Mouse (Mus musculus): Measurements from ENCODE around the gene Stx12.

DNA sequence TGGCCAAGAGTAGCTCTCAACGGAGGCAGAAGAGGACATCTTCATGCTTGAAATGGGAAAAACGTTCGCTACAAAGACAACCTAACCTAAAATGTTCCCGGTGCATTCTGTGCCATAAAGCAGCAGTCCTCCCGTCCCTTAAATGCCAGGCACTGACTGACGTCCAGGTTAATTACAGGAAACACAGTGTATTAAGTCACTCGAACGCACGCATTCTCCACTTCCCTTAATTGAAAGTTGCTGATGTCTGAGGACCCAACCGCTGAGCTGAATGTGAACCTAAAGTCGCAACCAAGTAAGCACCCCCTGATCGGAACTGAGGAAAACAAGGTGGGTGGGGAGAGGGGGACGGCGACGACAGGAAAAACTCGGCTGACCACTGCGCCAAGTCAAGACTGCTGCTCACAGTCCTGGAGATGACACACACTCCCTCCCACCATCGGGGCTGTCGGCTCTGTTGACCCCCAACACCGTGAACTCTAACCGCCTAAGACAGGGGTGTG, 697 bp downstream of the Stx12 start:
- TF ChIP-seq POLR2A (IDR thresholded peaks at IDR 0.05; ENCODE audit: borderline replicate concordance, extremely low read depth, insufficient read depth, insufficient read length, poor library complexity, severe bottlenecking) (no peak), CTCF (IDR thresholded peaks at IDR 0.05; ENCODE audit: borderline replicate concordance, extremely low read depth, insufficient read depth, insufficient read length) (no peak)

Data from brain, embryonic 14.5 days (tissue).